Mouse (Mus musculus): ENCODE data around the gene Ntrk3.

Ntrk3 gene

GRCm38 (mm10) chr7:78643667-78644066, 94.1 kb downstream of the Ntrk3 start:
- in situ Hi-C loops (cut with MboI, MseI), result loop anchor here (5.0 to 10.0 kb wide), 2 partner anchors 66 to 1019 kb away; no protein-coding TSS in a partner anchor

- in situ Hi-C loops (cut with MboI, MseI), result no loop called here
These were observed 114.1 kb downstream of the Ntrk3 start for GRCm38 (mm10) chr7:78623686-78624085.

- in situ Hi-C loops (cut with MboI, MseI), result no loop called here
These were observed 116.7 kb downstream of the Ntrk3 start for GRCm38 (mm10) chr7:78621115-78621514.

- in situ Hi-C loops (cut with MboI, MseI), result no loop called here
These were observed 117.8 kb downstream of the Ntrk3 start for GRCm38 (mm10) chr7:78619818-78620577.

- in situ Hi-C loops (cut with MboI, MseI), result no loop called here
These were observed 132.2 kb downstream of the Ntrk3 start for GRCm38 (mm10) chr7:78605538-78606130.

- in situ Hi-C loops (cut with MboI, MseI), result no loop called here
These were observed 133.9 kb downstream of the Ntrk3 start for GRCm38 (mm10) chr7:78603922-78604321.

- in situ Hi-C loops (cut with MboI, MseI), result no loop called here
These were observed 136.0 kb downstream of the Ntrk3 start for GRCm38 (mm10) chr7:78601851-78602250.

GRCm38 (mm10) chr7:78600886-78601285, 136.9 kb downstream of the Ntrk3 start:
- in situ Hi-C loops (cut with MboI, MseI), result no loop called here

- in situ Hi-C loops (cut with MboI, MseI), result loop anchor here (10.0 to 25.0 kb wide), 2 partner anchors 165 to 287 kb away; partner anchors contain the start of gene Aen (in 1 of the 2)
These were observed 137.7 kb downstream of the Ntrk3 start for GRCm38 (mm10) chr7:78599941-78600677.

GRCm38 (mm10) chr7:78598147-78598546, 139.7 kb downstream of the Ntrk3 start:
- in situ Hi-C loops (cut with MboI, MseI), result loop anchor here (10.0 to 25.0 kb wide), 2 partner anchors 167 to 289 kb away; partner anchors contain the start of gene Aen (in 1 of the 2)

GRCm38 (mm10) chr7:78597251-78598129, 140.3 kb downstream of the Ntrk3 start:
- in situ Hi-C loops (cut with MboI, MseI), result loop anchor here (10.0 to 25.0 kb wide), 2 partner anchors 167 to 290 kb away; partner anchors contain the start of gene Aen (in 1 of the 2)

- in situ Hi-C loops (cut with MboI, MseI), result loop anchor here (10.0 to 25.0 kb wide), 2 partner anchors 168 to 291 kb away; partner anchors contain the start of gene Aen (in 1 of the 2)
These were observed 141.3 kb downstream of the Ntrk3 start for GRCm38 (mm10) chr7:78596556-78596955.

GRCm38 (mm10) chr7:78595895-78596294, 141.9 kb downstream of the Ntrk3 start:
- in situ Hi-C loops (cut with MboI, MseI), result loop anchor here (10.0 to 25.0 kb wide), 2 partner anchors 169 to 291 kb away; partner anchors contain the start of gene Aen (in 1 of the 2)

- in situ Hi-C loops (cut with MboI, MseI), result loop anchor here (10.0 to 25.0 kb wide), 2 partner anchors 172 to 294 kb away; partner anchors contain the start of gene Aen (in 1 of the 2)
These were observed 144.9 kb downstream of the Ntrk3 start for GRCm38 (mm10) chr7:78592948-78593347.

- in situ Hi-C loops (cut with MboI, MseI), result loop anchor here (10.0 to 25.0 kb wide), 2 partner anchors 173 to 295 kb away; partner anchors contain the start of gene Aen (in 1 of the 2)
These were observed 145.6 kb downstream of the Ntrk3 start for GRCm38 (mm10) chr7:78592172-78592571.

- in situ Hi-C loops (cut with MboI, MseI), result loop anchor here (10.0 to 25.0 kb wide), 2 partner anchors 175 to 298 kb away; partner anchors contain the start of gene Aen (in 1 of the 2)
These were observed 148.0 kb downstream of the Ntrk3 start for GRCm38 (mm10) chr7:78589766-78590165.

- in situ Hi-C loops (cut with MboI, MseI), result loop anchor here in 1 of 2 experiments (25.0 kb wide), 1 partner anchor 301 kb away; the partner anchor contains the start of gene Aen
These were observed 151.0 kb downstream of the Ntrk3 start for GRCm38 (mm10) chr7:78586800-78587199.

GRCm38 (mm10) chr7:78585960-78586359, 151.9 kb downstream of the Ntrk3 start:
- in situ Hi-C loops (cut with MboI, MseI), result loop anchor here in 1 of 2 experiments (25.0 kb wide), 1 partner anchor 301 kb away; the partner anchor contains the start of gene Aen

- in situ Hi-C loops (cut with MboI, MseI), result loop anchor here in 1 of 2 experiments (25.0 kb wide), 1 partner anchor 302 kb away; the partner anchor contains the start of gene Aen
These were observed 152.9 kb downstream of the Ntrk3 start for GRCm38 (mm10) chr7:78584936-78585335.

- in situ Hi-C loops (cut with MboI, MseI), result loop anchor here in 1 of 2 experiments (25.0 kb wide), 1 partner anchor 303 kb away; the partner anchor contains the start of gene Aen
These were observed 153.3 kb downstream of the Ntrk3 start for GRCm38 (mm10) chr7:78584499-78584898.
